Mouse (Mus musculus) right cerebral cortex, adult 18-20 months (tissue): ENCODE results near the gene Vmn1r114.
"Not testable (repeated sequence)": the region's sequence is repeated elsewhere in the genome, so short reads cannot be mapped to it uniquely, and the experiment has no call there.

ENCODE experiments used
- DNase-seq: peaks from one replicate; pipeline ENCODE4 v3.0.0; 2022; ENCODE audit warnings: mixed read lengths

The Vmn1r114 gene

DNA sequence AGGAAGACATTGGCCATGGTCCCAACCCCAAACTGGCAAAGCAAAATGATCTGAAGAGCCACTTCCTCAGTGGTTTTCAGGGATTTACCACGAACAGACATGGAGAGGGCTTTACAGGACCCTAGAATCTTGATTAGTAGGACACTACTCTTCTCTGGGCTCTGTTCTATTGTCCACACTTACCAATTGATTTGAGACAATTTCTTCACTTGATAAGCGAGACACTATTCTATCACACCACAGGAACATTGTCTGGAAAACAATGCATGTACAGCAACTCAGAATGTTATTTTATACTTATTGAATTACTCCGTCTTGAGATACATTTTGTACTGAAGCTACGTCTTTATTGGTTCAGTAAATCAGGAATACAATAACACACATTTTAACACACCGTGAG is at the start of gene Vmn1r114:
Gene Vmn1r114 (minus strand): TSS at position 101 of the 400 bp plus-strand sequence.
- not testable (repeated sequence) for DNase-seq

GRCm38 (mm10) chr7:20844885-20845284 is 32.9 kb upstream of the Vmn1r114 start, which contains the start of gene Vmn1r115:
Gene Vmn1r115 (minus strand): TSS chr7:20844985.
- DNase-seq = not testable (repeated sequence)

DNA sequence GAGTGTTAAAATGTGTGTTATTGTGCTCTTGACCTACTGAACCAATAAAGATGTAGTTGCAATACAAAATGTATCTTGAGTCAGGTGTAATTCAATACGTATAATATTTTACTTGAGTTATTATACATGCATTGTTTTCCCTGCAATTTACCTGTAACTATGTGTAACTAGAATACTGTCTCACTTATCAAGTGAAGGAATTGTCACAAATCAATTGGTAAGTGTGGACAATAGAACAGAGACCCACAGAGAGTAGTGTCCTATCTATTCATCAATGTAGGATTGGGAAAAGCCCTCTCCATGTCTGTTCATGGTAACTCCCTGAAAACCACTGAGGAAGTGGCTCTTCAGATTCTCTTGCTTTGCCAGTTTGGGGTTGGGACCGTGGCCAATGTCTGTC is 25.0 kb downstream of the Vmn1r114 start, which contains the start of gene Vmn1r113:
Gene Vmn1r113 (plus strand): TSS at position 301 of the 400 bp plus-strand sequence.
- not testable (repeated sequence) for DNase-seq

DNA sequence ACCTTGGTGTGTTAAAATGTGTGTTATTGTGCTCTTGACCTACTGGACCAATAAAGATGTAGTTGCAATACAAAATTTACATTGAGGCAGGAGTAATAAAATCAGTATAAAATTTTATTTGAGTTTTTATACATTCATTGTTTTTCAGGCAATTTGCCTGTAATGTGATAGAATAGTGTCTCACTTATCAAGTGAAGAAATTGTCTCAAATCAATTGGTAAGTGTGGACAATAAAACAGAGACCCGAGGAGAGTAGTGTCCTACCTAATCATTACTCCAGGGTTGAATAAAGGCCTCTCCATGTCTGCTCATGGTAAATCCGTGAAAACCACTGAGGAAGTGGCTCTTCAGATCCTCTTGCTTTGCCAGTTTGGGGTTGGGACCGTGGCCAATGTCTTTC is 41.1 kb downstream of the Vmn1r114 start, which contains the start of gene Vmn1r112:
Gene Vmn1r112 (plus strand): TSS at position 301 of the 400 bp plus-strand sequence.
- DNase-seq = not testable (repeated sequence)
